Mouse (Mus musculus) forebrain, embryonic 10.5 days (tissue): ENCODE results near the gene Vsnl1. TPM values are rescaled to one million over a fixed set of nuclear protein-coding genes. Genes with fewer than 3 reads are reported as not detected.

ENCODE experiments used
- DNase-seq: peaks from one replicate; pipeline ENCODE4 v3.0.0-alpha.2; 2017; ENCODE audit warnings: low spot score; ENCODE audit errors: extremely low spot score
- H3K27ac ChIP-seq: fragments of 300-500 bp; sonication (generic); 2 replicates; pipeline ENCODE4 v1.5.1; 2016; ENCODE audit warnings: mild to moderate bottlenecking
- H3K27me3 ChIP-seq: fragments of 300-500 bp; sonication (generic); 2 replicates; pipeline ENCODE4 v1.6.1; 2016; ENCODE audit warnings: mild to moderate bottlenecking; ENCODE audit not compliant: poor library complexity, severe bottlenecking
- H3K36me3 ChIP-seq: fragments of 300-500 bp; sonication (generic); replicated peaks from 2 replicates; pipeline ENCODE4 v1.6.1; 2016; ENCODE audit warnings: mild to moderate bottlenecking, moderate library complexity
- H3K4me1 ChIP-seq: fragments of 300-500 bp; sonication (generic); 2 replicates; pipeline ENCODE4 v1.6.1; 2016
- H3K4me3 ChIP-seq: fragments of 300-500 bp; sonication (generic); 2 replicates; pipeline ENCODE4 v1.5.1; 2016; ENCODE audit warnings: mild to moderate bottlenecking, moderate library complexity
- H3K9me3 ChIP-seq: fragments of 300-500 bp; sonication (generic); 2 replicates; pipeline ENCODE4 v1.6.1; 2016; ENCODE audit warnings: mild to moderate bottlenecking, moderate library complexity
- WGBS: fragments of 180-500 bp; shearing (Covaris S2); methylation state at CpG from one replicate; pipeline ENCODE4 v1.1.7; 2016; 5-methylcytosine and 5-hydroxymethylcytosine counted together
- polyA plus RNA-seq: library from polyadenylated mRNA; unstranded; fragments of >200 nt; fragmentation: Nextera tagmentation; extraction: Ambion mirVana; gene quantifications from 2 replicates; pipeline ENCODE4 v1.2.1, GENCODE M21; 2016

Vsnl1 gene
- polyA plus RNA-seq, 1 experiment from 2014 or later: 0.71 TPM

DNA sequence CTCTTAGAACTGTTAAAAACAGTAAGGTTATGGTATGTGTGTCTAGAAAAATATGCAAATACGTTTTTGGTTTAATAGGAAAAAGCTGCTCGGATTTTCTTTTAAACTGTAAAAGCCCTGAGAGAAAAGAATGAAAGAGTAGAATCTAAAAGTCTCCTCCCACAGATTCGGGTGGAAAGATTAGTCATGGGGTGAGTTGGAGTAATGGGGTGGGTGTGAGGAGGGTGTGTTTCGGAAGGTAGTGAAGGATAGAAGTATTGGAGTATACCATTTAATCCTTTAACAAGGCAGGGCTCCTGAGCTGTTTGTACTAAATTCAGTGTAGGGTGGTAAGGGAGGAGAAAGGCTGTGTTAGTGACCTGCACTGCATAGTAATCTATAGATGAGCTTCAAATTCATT lies 9.0 kb downstream of the Vsnl1 start:
- H3K4me3 ChIP-seq: no peak overlapping the region
- 77% methylated on average over 4 of the region's 4 CpGs for WGBS
- H3K9me3 ChIP-seq: no peaks in the 10 kb centered on the region
- H3K27me3 ChIP-seq: no peaks in the 10 kb centered on the region
- no peaks in the 10 kb centered on the region for H3K4me1 ChIP-seq
- no peak for DNase-seq
- H3K27ac ChIP-seq: no peak overlapping the region
- no peaks in the 10 kb centered on the region for H3K36me3 ChIP-seq

DNA sequence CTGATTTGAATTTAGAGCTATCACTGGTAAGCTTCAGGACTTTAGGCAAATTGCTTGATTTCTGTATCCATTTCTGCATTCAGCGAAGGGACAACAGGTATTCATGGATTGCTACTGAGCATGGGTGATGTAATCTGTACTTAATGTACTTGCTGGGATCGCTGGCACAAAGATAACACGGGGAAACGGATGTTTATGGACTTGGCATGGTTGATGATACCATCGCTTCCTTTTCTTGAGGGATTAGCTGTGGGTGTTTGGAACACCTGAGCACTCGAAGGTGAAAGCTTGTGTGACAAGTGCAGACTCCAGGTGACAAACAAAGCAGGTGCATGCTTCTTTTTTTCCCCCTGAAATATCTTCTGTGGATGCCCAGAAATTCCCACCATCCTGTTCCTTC lies 18.3 kb downstream of the Vsnl1 start:
- Histone ChIP-seq H3K27me3 (no peaks in the 10 kb centered on the region), H3K27ac (no peak overlapping the region), H3K9me3 (no peaks in the 10 kb centered on the region), H3K4me3 (no peak overlapping the region), H3K36me3 (no peaks in the 10 kb centered on the region), H3K4me1 (no peaks in the 10 kb centered on the region)
- 88% methylated on average over 6 of the region's 6 CpGs for WGBS
- DNase-seq: no peak

- 89% methylated on average over 4 of the region's 4 CpGs for WGBS
- DNase-seq: no peak
- H3K27ac ChIP-seq: no peak overlapping the region
- H3K27me3 ChIP-seq: no peaks in the 10 kb centered on the region
- no peak overlapping the region for H3K4me3 ChIP-seq
- no peaks in the 10 kb centered on the region for H3K9me3 ChIP-seq
- no peaks in the 10 kb centered on the region for H3K36me3 ChIP-seq
- H3K4me1 ChIP-seq: no peaks in the 10 kb centered on the region
These were observed 28.7 kb downstream of the Vsnl1 start for GRCm38 (mm10) chr12:11407679-11408078.

- DNase-seq: no peak
- Histone ChIP-seq H3K27ac (no peak overlapping the region), H3K9me3 (no peaks in the 10 kb centered on the region), H3K4me1 (no peaks in the 10 kb centered on the region), H3K27me3 (no peaks in the 10 kb centered on the region), H3K36me3 (no peaks in the 10 kb centered on the region), H3K4me3 (no peak overlapping the region)
- WGBS: 91% methylated on average over 6 of the region's 6 CpGs
These were observed 37.6 kb downstream of the Vsnl1 start for GRCm38 (mm10) chr12:11398791-11399190.

- Histone ChIP-seq H3K9me3 (no peaks in the 10 kb centered on the region), H3K4me3 (no peak overlapping the region), H3K27me3 (no peaks in the 10 kb centered on the region), H3K36me3 (no peaks in the 10 kb centered on the region), H3K27ac (no peak overlapping the region), H3K4me1 (peaks cover 3% of the 10 kb centered on the region; the same call in 1 of the 2 replicates)
- no peak for DNase-seq
- 88% methylated on average over 5 of the region's 5 CpGs for WGBS
These were observed 39.4 kb downstream of the Vsnl1 start for GRCm38 (mm10) chr12:11397029-11397428.

- no peak for DNase-seq
- no peaks in the 10 kb centered on the region for H3K36me3 ChIP-seq
- 67% methylated on average over 2 of the region's 2 CpGs for WGBS
- H3K27me3 ChIP-seq: no peaks in the 10 kb centered on the region
- no peak overlapping the region for H3K4me3 ChIP-seq
- H3K4me1 ChIP-seq: peaks cover 8% of the 10 kb centered on the region; the same call in 1 of the 2 replicates
- H3K9me3 ChIP-seq: no peaks in the 10 kb centered on the region
- no peak overlapping the region for H3K27ac ChIP-seq
These were observed 40.9 kb downstream of the Vsnl1 start for GRCm38 (mm10) chr12:11395470-11395869.

- H3K9me3 ChIP-seq: no peaks in the 10 kb centered on the region
- peaks cover 8% of the 10 kb centered on the region; the same call in 1 of the 2 replicates for H3K4me1 ChIP-seq
- H3K36me3 ChIP-seq: no peaks in the 10 kb centered on the region
- no peak overlapping the region for H3K4me3 ChIP-seq
- H3K27ac ChIP-seq: no peak overlapping the region
- H3K27me3 ChIP-seq: no peaks in the 10 kb centered on the region
- DNase-seq: no peak
- 45% methylated on average over 1 of the region's 1 CpGs for WGBS
These were observed 43.9 kb downstream of the Vsnl1 start for GRCm38 (mm10) chr12:11392525-11392924.

DNA sequence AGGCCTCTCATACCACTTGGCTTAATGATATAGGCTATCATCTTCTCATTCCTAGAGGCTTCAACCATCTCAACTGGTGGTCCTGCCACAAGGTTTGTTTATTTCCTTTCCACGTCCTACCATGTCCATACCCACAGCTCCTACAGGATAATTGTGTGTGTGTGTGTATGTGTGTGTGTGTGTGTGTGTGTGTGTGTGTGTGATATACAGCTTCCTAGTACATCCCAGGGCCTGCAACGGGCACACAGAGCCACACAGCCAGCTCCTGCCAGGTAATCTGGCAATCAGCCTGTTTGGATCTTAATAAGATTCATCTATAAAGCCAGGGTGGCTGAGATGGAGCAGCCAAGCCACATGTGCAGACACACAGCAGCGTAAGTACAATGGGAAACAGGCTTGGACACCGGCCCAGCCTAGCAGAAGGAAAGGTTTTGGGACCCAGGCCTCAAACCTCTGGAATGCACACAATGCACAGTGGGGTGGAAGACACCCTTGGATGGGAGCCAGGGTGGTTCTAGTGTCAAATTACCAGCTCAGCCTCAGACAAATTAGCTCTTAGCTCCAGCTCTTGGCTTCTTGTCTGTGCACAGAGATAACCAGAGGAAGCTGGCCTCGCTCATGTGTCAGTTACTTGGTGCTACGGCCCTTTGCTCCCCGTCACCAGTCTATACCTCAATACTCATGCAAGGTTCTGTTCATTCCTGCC lies 45.0 kb downstream of the Vsnl1 start:
- WGBS: 76% methylated on average over 7 of the region's 7 CpGs

GRCm38 (mm10) chr12:11389141-11389540 lies 47.3 kb downstream of the Vsnl1 start:
- Histone ChIP-seq H3K4me1 (peaks cover 8% of the 10 kb centered on the region; the same call in 1 of the 2 replicates), H3K27ac (no peak overlapping the region), H3K27me3 (no peaks in the 10 kb centered on the region), H3K36me3 (no peaks in the 10 kb centered on the region), H3K9me3 (no peaks in the 10 kb centered on the region), H3K4me3 (no peak overlapping the region)
- DNase-seq: no peak
- WGBS: 90% methylated on average over 7 of the region's 7 CpGs

More for the DNA sequence above, 45.0 kb downstream of the Vsnl1 start:
- H3K27ac ChIP-seq: no peak overlapping the region
- no peaks in the 10 kb centered on the region for H3K36me3 ChIP-seq
- DNase-seq: no peak
- H3K4me1 ChIP-seq: peaks cover 8% of the 10 kb centered on the region; the same call in 1 of the 2 replicates
- H3K27me3 ChIP-seq: no peaks in the 10 kb centered on the region
- H3K9me3 ChIP-seq: no peaks in the 10 kb centered on the region
- H3K4me3 ChIP-seq: no peak overlapping the region

DNA sequence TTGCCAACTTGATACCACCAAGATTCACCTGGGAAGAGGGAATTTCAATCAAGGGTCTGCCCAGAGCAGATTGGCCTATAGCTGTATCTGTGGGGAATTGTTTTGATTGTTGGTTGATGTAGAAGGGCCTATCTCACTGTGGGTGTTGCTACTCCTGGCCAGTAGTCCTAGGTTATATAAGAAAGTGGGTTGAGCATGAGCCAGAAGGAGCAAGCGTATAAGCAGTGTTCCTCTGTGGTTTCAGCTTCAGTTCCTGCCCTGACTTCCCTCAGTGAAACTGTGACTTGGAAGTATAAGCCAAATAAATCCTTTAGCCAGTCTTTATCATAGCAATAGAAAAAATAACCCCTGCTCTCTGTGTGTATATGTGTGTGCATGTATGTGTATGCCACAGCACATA lies 51.7 kb downstream of the Vsnl1 start:
- no peak for DNase-seq
- Histone ChIP-seq H3K27me3 (no peaks in the 10 kb centered on the region), H3K4me3 (no peak overlapping the region), H3K36me3 (no peaks in the 10 kb centered on the region), H3K9me3 (no peaks in the 10 kb centered on the region), H3K4me1 (no peaks in the 10 kb centered on the region), H3K27ac (no peak overlapping the region)
- WGBS: 97% methylated on average over 1 of the region's 1 CpGs

GRCm38 (mm10) chr12:11379396-11379795 lies 57.0 kb downstream of the Vsnl1 start:
- Histone ChIP-seq H3K27me3 (no peaks in the 10 kb centered on the region), H3K36me3 (no peaks in the 10 kb centered on the region), H3K4me3 (no peak overlapping the region), H3K27ac (no peak overlapping the region), H3K9me3 (no peaks in the 10 kb centered on the region), H3K4me1 (no peaks in the 10 kb centered on the region)
- 75% methylated on average over 2 of the region's 2 CpGs for WGBS
- no peak for DNase-seq

GRCm38 (mm10) chr12:11370056-11370455 lies 66.4 kb downstream of the Vsnl1 start:
- Histone ChIP-seq H3K36me3 (no peaks in the 10 kb centered on the region), H3K27ac (no peak overlapping the region), H3K9me3 (no peaks in the 10 kb centered on the region), H3K4me1 (no peaks in the 10 kb centered on the region), H3K27me3 (no peaks in the 10 kb centered on the region), H3K4me3 (no peak overlapping the region)
- WGBS: 81% methylated on average over 4 of the region's 4 CpGs
- DNase-seq: no peak

DNA sequence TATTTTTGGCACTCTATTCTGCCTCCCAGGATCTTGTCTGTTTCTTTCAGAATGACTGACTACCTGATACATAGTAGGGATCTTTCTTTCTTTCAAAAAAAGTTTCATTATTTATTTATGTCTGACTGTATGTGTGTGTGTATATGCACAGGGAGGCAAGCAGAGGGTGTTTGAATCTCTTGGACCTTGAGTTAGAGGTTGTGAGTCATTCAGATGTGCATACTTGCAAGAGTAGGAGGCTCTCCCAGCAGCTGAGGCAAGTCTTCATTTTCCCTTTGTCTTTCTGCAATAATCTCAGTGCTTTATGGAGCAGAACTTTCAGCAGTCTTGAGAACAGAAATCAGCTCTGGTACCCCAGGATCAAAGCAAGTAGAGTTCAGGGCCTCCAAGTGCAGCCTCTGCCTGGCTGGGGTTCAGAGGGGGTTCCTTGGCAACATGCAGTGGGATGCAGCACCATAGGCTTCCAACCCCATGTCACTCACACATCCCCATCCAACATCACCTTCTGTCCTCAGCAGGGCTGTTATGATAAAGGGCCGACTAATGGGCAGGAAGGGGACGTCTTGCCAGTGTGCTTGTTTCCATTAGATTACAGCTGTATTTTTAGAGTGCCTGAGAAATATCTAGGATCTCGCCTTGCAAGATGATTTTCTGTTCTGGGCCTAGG lies 69.2 kb downstream of the Vsnl1 start:
- WGBS: 76% methylated on average over 3 of the region's 3 CpGs
- no peak for DNase-seq
- Histone ChIP-seq H3K27me3 (no peaks in the 10 kb centered on the region), H3K4me3 (no peak overlapping the region), H3K4me1 (no peaks in the 10 kb centered on the region), H3K9me3 (no peaks in the 10 kb centered on the region), H3K36me3 (no peaks in the 10 kb centered on the region), H3K27ac (no peak overlapping the region)
